Mouse (Mus musculus) urinary bladder, postnatal 4 days (tissue): ENCODE data around the gene Cd8a.

Experiments
- DNase-seq, 2 experiments: peaks; one replicate each; pipeline ENCODE4 v3.0.0; 2021 to 2022; ENCODE audit warnings: low spot score in 2 of 2

The Cd8a gene

DNA sequence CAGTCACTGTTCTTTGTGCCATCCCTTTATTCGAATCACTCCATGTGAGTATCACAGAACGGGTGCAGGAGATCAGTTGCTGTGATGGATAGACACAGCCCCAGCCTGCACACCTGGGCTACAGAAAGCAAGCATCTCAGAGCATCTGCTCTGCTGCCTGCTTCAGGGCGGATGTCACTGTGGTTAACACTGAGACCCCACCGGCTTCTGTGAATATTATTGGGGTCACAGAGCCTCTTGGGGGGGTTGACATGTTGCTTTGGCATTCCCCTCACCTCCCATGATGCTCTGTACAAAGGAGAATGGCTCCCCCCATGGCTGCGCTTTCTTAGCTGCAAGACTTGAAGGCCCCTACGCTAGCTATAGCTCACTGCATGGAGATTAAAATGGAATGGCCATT is 3.8 kb upstream of the Cd8a start:
- DNase-seq: no peak

DNA sequence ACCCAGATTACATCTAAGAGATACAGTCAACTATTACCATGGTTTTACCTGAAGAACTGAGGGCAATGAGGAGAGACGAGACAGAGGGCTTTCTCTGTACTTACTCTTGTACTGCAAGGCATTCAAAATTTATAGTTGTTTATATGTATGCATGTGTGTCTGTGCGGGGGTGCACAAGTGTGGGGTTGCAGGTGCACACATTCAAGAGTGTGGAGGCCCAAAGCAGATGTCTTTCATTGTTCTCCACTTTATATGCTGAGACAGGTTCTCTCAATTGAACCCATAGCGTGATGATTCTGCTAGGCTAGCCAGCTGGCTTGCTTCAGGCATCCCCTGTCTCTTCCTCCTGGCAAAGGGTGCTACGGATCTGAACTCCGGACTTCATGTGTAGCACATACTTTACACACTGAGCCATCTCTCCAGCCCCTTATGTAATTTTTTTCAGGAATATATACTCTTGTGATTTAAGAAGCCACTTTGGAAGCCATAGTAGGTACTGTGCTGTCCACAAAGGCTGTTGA is 2.1 kb upstream of the Cd8a start:
- DNase-seq: no peak

DNA sequence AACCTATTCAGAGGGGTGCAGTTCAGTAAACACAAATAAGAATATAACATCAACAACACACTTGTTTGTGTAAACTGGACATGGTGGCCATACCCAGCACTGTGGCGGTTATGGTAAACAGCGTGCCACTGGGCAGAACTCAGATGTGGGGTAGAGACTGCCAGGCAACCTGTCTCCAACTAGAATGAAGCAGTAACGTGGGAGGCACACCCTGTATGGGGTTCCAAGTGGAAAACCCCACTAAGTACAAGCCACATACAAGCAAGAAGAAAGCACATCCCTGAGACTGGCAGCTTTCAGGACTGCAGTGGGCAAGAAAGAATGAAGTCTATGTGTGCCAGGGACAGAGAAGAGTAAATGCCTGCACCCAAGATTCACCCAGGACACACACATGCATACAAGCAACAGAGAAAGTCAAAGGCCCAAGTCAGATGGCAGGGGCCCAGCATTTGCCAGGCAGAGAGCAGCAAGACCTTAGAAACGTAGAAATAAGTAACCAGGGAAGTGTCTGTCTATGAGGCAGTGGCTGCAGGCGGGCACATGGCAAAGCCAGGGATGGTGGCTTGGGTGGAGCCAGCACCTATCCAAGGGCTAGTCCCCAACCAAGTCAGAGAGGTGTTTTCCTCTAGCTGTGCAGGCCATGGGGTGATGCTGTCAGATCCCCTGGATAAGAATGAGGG is 1.0 kb upstream of the Cd8a start:
- DNase-seq: no peak

DNA sequence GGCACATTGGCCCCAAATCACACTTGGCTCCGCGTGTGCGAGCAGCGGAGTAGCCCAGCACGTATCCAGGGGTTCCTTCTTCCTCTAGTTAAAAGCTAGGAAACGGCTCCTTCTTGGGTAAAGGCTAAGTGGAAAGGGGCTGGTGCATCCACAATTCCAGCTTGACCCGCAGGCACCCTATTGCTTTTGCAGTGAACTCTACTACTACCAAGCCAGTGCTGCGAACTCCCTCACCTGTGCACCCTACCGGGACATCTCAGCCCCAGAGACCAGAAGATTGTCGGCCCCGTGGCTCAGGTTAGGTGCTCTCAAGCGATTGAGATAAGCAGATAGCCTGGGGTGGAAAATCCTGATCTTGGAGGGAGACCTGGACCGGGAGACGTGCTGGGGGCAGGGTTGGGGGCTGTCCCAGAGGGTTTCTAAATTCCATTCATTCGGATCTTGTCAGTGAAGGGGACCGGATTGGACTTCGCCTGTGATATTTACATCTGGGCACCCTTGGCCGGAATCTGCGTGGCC is 1.1 kb downstream of the Cd8a start:
- no peak for DNase-seq

DNA sequence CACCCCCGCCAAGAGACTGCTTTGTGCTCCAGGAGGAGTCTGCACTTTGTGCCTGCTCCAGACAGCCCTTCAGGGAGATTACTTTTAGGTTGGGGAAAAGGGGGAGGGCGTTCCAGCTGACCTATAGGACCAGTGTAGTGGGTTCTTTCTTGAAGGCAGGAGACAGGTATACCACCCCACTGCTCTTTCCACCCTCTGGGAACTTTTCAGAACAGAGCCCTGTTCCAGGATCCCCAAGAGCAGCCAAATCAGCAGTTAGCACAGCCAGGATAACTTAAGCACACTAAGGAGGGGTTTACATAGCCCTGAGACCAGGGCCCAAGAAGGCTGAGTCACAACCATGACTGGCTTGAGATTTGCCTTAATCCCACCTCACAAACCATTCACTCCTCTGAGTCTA is 1.7 kb downstream of the Cd8a start:
- no peak for DNase-seq

DNA sequence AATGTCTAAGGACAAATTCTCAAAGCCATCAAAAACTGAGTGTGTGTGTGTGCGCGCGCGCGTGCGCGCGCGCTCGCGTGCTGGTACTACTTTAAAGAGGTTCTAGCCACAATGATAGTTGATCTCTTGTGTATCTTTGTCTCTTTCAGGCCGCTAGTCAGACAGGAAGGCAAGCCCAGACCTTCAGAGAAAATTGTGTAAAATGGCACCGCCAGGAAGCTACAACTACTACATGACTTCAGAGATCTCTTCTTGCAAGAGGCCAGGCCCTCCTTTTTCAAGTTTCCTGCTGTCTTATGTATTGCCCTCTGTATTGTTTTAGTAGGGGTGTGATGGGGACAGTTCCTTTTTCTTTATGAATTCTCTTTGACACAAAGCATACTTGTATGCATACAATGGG is 3.5 kb downstream of the Cd8a start:
- no peak for DNase-seq

DNA sequence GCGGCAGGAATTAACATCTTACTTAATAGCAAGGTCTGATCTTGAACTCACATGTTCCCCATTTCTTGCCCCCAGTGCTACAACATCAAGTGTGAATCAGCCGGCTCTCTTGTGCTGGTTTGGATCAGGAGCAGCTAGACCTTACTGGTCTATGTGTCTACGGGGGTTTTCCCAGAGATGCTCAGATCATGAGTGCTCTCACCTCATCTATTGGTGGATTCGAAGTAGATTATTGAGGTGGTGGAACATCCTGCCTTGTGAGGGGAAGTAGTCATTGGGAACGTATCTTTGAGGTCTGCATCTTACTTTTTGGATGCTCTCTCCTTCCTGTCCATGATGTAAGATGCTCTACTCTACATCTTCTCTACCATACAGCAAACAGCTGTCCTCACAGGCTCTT is 8.4 kb downstream of the Cd8a start:
- no peak for DNase-seq

DNA sequence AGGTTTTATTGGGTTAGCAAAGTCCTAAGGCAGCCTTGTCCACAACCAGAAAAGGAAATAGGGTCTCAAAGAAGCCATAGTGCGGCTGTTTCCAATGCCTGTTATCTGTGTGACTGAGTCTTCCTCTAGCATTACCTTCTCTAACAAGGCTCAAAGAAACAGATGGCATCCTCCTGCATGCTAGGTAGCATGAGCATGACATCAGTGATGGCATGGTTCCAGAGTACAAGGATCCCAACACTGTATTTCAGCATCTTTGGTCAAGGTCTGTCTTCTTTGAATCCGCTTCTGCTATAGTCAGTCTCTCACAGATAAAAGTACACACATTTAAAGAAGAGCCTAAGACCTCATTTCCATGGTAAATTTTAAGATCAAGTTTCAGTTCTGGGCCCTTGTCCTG is 17.3 kb downstream of the Cd8a start:
- no peak for DNase-seq

DNA sequence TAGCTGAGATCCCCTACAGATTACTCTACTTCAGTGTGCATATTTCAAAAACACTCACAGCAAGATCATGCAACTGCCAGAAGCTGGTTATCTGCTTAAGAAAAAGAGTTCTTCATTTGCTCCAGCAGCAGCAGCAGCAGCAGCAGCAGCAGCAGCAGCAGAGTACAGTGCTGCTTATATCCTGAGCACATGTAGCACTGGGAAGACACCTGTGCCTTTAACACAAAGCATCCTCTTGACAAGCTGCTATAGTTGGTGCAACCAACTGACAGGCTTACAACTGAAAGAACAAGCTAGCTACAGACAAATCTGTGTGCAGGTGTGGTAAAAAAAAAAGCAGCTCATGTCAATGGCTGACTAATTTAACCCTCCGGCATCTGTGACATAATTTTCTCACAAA is 22.8 kb downstream of the Cd8a start:
- no peak for DNase-seq

DNA sequence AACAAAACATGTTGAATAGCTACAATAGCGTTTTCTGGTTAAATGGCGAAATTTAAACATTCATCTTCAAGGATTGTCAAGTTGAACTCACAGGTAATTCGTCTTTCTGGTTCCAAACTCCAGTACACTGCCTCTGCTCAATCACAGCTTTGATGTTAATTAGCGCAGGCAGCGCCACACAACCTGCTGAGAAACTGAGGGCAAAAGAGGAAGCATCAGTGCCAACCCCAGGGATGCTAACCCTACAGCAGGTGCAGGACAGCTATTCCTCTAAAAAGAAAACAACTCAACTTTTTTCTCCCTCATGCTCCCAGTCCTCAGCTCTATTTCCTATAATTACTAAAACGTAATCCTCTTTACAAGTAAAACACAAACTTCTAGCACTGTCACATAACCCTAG is 23.5 kb downstream of the Cd8a start:
- DNase-seq: no peak

DNA sequence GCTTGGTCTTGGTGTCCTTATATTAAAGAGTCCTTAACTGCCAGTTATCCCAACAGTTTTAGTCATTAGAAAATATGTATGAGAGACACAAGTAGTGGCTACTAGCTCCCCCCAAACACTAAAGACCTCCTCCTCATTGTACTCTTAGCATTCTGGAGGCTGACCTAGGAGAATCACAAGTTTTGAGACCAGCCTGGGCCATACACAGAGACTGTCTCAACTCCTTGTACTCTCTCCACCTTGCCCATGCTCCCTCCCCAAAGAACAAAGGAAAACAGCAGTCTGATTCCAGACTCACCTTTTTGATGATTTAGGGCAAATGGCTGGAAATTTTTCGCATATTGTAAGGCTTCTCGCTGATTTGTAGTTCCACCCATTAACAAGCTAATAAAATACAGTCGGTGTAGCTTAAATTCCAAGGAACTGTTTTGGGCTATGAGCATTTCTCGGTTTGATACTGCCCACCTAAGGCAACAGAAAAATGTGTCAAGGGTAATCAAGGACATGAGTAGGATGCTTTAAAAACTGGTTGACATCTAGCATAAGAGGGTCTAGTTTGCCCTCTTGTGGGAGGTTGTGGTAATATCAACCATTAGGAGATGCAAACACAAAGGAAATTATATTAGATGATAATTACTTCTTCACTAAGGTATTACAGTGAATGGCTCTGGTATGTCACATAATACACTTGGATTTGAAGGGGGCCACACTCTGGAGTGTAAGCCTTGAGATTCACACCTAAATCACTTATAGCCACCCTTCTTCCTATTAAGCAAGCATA is 25.8 kb downstream of the Cd8a start:
- DNase-seq: no peak

DNA sequence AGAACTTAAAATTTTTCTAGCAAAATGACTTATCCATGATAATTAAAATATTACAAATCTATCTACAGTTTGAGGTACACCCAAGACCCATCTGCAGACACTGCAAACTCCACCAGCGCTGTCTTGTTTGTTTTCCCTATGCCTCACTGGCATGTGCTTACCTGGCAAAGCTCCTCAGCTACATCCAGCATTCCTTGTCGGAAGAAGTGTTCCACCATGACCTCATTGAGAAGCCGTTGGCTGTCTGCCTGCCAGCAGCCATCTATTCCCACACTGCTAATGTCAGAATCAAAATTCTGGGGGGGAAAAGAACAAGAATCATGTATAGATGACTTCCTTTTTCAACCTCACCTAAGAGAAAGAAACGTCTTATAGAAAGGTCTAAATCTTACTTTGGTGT is 41.4 kb downstream of the Cd8a start:
- no peak for DNase-seq

DNA sequence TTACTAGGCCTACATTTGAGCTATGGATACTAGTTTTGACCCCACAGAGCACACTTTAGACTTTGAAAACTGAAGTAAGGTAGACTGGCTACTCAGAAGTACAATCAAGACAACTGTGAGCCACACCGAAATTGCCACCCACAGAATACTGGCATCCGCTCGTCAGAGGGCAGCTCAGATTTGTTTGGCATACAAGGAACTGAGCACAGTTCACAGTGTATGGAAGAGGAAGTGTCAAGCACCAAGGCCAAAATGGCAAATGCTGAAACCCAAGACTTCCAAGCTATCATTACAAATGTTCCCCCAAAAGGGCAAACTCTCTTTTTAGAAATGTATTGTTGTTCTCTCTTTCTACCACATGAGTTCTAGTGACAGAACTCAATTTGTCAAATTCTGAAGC is 42.2 kb downstream of the Cd8a start:
- DNase-seq: no peak

DNA sequence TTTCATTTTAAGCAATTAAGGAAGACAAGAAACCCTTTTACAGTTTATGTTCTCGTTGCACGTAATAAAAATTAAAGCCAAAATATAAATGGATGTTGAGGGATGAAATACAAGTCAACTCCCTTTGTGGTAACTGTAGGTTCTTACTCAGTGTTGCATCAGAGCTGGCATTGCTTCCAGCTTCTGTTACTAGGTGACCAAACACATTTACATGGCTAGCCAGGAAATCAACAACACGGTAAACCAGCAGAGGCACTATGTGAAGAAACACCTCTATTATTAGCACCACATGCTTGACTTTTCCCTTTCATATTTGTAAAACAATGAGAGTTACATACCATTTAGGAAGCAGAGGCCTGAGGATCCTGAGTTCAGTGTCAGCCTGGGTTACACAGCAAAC is 45.6 kb downstream of the Cd8a start:
- no peak for DNase-seq

DNA sequence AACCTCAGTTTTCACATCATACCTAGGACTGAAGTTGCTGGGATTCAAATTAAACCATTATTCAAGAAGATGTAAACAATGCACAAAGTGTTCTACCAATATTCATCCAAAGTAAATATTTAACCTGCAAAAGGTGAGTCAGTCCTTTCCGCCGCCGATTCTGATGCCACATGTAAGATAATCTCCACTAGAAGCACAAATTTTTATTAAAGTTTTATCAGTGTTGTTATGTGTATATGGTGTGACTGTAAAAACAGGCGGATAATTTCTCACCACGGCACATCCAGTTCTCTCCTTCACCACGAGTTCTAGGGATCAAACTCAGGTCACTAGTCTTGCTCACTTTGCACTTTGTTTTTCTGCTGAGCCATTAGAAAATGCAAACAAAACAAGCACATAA is 47.6 kb downstream of the Cd8a start:
- no peak for DNase-seq

DNA sequence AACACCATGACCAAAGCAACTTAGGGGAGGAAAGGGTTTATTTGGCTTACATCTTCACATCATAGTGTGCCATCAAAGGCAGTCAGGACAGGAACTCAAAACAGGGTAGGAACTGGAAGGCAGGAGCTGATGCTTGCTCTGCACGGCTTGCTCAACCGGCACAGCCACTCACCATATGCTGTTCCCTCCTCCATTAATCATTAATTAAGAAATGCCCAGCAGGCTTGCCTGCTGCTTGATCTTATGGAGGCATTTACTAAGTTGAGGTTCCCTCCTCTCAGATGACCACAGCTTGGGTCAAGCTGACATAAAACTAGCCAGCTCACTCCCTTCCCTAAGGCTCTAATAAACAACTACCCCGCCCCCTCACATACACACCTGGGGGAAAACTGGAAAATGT is 48.9 kb downstream of the Cd8a start:
- DNase-seq: no peak

DNA sequence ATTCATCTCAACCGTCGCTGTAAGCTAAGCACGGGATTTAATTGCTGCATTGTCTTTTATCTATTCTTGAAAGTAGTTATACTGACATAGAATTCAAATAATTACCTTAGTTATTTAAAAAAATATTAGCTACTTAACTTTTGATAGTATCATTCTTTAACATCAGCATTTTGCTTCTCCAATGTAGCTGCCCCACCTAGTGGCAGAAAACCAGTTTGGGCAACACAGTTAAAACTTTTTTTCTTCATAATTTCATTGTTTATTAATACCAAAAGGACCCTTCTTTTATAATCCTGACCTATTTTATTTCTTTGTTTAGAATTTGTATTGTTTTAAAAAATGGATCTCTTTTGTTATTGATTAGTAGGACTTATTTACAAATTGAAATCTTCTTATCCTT is 49.9 kb downstream of the Cd8a start:
- no peak for DNase-seq

DNA sequence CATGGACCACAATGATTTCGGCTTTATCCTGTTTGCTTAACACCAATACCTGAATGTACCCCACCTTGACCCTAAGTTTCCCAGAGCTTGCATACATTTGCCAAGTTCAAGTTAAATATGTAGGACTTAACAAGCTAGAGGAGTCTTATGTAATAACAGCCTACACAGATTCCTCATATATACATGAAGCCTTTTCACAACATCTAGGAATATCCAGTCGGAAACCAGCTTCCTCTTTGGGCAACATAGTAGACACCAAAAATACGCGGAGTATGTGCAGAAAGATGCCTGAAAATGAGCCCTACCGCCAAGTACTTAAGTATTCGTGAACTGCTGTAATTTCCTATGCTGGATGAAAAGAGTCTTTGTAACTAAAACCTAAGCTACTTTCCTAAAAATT is 52.5 kb downstream of the Cd8a start:
- DNase-seq: no peak

DNA sequence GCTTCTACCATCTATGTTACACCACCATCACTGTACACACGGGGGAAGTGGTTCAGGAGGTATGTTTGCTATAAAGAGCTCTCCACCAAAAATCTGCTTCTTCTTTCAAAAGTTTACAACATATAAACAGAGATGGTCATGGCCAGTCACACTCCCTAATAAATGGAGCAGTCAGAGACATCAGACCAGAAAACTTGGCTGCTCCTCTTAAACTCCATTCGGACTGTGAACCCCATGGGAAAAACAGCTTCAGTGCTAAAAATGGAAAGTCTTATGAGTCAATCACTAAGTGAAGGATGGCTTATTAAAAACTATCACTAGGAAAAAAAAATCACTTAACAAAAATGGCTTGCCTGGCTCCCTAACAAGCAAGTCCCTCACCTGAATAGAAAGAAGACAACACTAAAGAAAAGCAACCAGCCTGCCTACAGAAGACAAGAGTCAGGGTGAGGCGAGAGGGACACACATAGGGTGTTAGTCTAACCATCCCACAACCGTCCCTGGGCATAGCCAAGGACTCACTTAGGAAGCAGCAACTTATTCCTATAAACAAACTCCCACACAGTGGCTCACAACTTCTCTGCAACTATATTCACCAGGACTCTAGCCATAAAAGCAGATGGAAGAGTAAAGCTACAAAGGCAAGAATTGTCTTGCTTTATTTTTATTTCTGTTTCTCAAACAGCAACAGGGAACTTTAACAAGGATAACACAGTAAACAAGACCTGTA is 54.9 kb downstream of the Cd8a start:
- DNase-seq: no peak
